Mouse (Mus musculus): ENCODE measurements at regions not wholly inside any gene's neighbourhood (a gene's known extent, or its start where the extent isn't known, plus 50 kb on each side); places are given as distances from the start of the nearest gene placed in this dataset.

- no peak overlapping the region for H3K9ac ChIP-seq (replicated peaks; ENCODE audit: low read length)
- WGBS, result 64% methylated on average over 9 of the region's 9 CpGs
- ATAC-seq (replicated peaks; ENCODE audit: insufficient number of reproducible peaks, low FRiP score, low TSS enrichment, low read depth) (no peak), DNase-seq (ENCODE audit: low spot score) (no peak)
- H3K4me2 ChIP-seq (ENCODE audit: low read depth, low read length), result no peak overlapping the region
- no peaks in the 10 kb centered on the region for H3K9me3 ChIP-seq (replicated peaks; ENCODE audit: control insufficient read depth, low read length)
- H3K36me3 ChIP-seq (replicated peaks; ENCODE audit: control insufficient read depth, insufficient read depth, low read depth, low read length), result no peaks in the 10 kb centered on the region
- no peak overlapping the region for H3K4me3 ChIP-seq (ENCODE audit: low read depth, low read length)
- H3K27me3 ChIP-seq (ENCODE audit: control insufficient read depth, insufficient read depth, low read length), result peaks cover 8% of the 10 kb centered on the region
- H3K4me1 ChIP-seq (ENCODE audit: control insufficient read depth, insufficient read depth, low read length), result no peaks in the 10 kb centered on the region
- no peak overlapping the region for H3K27ac ChIP-seq (replicated peaks; ENCODE audit: low read depth, low read length)
Measured at GRCm38 (mm10) chr8:12494559-12494958, 78.3 kb upstream of the Spaca7 start.

DNA sequence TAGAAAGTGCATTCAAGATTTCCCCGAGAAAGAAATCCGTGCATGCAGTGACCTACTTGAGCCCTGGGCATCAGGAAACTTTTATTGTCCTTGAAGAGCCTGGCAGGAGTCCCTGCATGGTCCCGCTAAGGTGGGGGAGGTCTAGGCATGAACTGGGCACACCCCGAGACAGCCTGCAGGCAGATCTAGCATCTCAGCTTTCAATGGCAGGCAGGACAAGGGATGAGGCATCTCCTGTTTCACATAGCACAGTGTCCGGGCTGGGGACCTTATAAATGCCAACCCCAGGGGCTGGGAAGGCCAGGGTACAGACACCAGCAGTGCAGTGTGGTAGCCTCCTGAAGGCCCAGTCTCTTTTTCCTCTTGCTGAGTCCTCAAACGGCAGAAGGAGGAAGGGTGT lies 75.4 kb upstream of the Spaca7 start:
- Histone ChIP-seq H3K36me3 (replicated peaks; ENCODE audit: control insufficient read depth, insufficient read depth, low read depth, low read length) (no peaks in the 10 kb centered on the region), H3K9me3 (replicated peaks; ENCODE audit: control insufficient read depth, low read length) (no peaks in the 10 kb centered on the region), H3K27ac (replicated peaks; ENCODE audit: low read depth, low read length) (no peak overlapping the region), H3K4me3 (ENCODE audit: low read depth, low read length) (no peak overlapping the region), H3K27me3 (ENCODE audit: control insufficient read depth, insufficient read depth, low read length) (peaks cover 31% of the 10 kb centered on the region), H3K9ac (replicated peaks; ENCODE audit: low read length) (no peak overlapping the region), H3K4me2 (ENCODE audit: low read depth, low read length) (no peak overlapping the region), H3K4me1 (ENCODE audit: control insufficient read depth, insufficient read depth, low read length) (no peaks in the 10 kb centered on the region)
- no peak for DNase-seq (ENCODE audit: low spot score)
- ATAC-seq (replicated peaks; ENCODE audit: insufficient number of reproducible peaks, low FRiP score, low TSS enrichment, low read depth), result no peak
- 7% methylated on average over 6 of the region's 6 CpGs for WGBS

GRCm38 (mm10) chr8:12499658-12500057 lies 73.2 kb upstream of the Spaca7 start:
- Histone ChIP-seq H3K4me2 (ENCODE audit: low read depth, low read length) (no peak overlapping the region), H3K4me1 (ENCODE audit: control insufficient read depth, insufficient read depth, low read length) (peaks cover 2% of the 10 kb centered on the region; the same call in 1 of the 2 replicates), H3K9me3 (replicated peaks; ENCODE audit: control insufficient read depth, low read length) (no peaks in the 10 kb centered on the region), H3K27ac (replicated peaks; ENCODE audit: low read depth, low read length) (no peak overlapping the region), H3K9ac (replicated peaks; ENCODE audit: low read length) (no peak overlapping the region), H3K27me3 (ENCODE audit: control insufficient read depth, insufficient read depth, low read length) (peaks cover 44% of the 10 kb centered on the region), H3K4me3 (ENCODE audit: low read depth, low read length) (no peak overlapping the region), H3K36me3 (replicated peaks; ENCODE audit: control insufficient read depth, insufficient read depth, low read depth, low read length) (no peaks in the 10 kb centered on the region)
- ATAC-seq (replicated peaks; ENCODE audit: insufficient number of reproducible peaks, low FRiP score, low TSS enrichment, low read depth) (no peak), DNase-seq (ENCODE audit: low spot score) (no peak)
- 7% methylated on average over 5 of the region's 5 CpGs for WGBS

- Histone ChIP-seq H3K4me2 (ENCODE audit: low read depth, low read length) (no peak overlapping the region), H3K36me3 (replicated peaks; ENCODE audit: control insufficient read depth, insufficient read depth, low read depth, low read length) (no peaks in the 10 kb centered on the region), H3K4me1 (ENCODE audit: control insufficient read depth, insufficient read depth, low read length) (peaks cover 2% of the 10 kb centered on the region; the same call in 1 of the 2 replicates), H3K9ac (replicated peaks; ENCODE audit: low read length) (no peak overlapping the region), H3K27ac (replicated peaks; ENCODE audit: low read depth, low read length) (no peak overlapping the region), H3K27me3 (ENCODE audit: control insufficient read depth, insufficient read depth, low read length) (peaks cover 48% of the 10 kb centered on the region), H3K9me3 (replicated peaks; ENCODE audit: control insufficient read depth, low read length) (no peaks in the 10 kb centered on the region), H3K4me3 (ENCODE audit: low read depth, low read length) (no peak overlapping the region)
- DNase-seq (ENCODE audit: low spot score) (no peak), ATAC-seq (replicated peaks; ENCODE audit: insufficient number of reproducible peaks, low FRiP score, low TSS enrichment, low read depth) (no peak)
- WGBS, result 22% methylated on average over 3 of the region's 3 CpGs
Measured at GRCm38 (mm10) chr8:12500291-12500690, 72.5 kb upstream of the Spaca7 start.

GRCm38 (mm10) chr8:12501824-12502223 lies 71.0 kb upstream of the Spaca7 start:
- peaks cover 49% of the 10 kb centered on the region for H3K27me3 ChIP-seq (ENCODE audit: control insufficient read depth, insufficient read depth, low read length)
- no peak overlapping the region for H3K4me3 ChIP-seq (ENCODE audit: low read depth, low read length)
- H3K4me1 ChIP-seq (ENCODE audit: control insufficient read depth, insufficient read depth, low read length), result peaks cover 2% of the 10 kb centered on the region; the same call in 1 of the 2 replicates
- H3K36me3 ChIP-seq (replicated peaks; ENCODE audit: control insufficient read depth, insufficient read depth, low read depth, low read length), result no peaks in the 10 kb centered on the region
- 2% methylated on average over 11 of the region's 11 CpGs for WGBS
- H3K9me3 ChIP-seq (replicated peaks; ENCODE audit: control insufficient read depth, low read length), result no peaks in the 10 kb centered on the region
- H3K4me2 ChIP-seq (ENCODE audit: low read depth, low read length), result no peak overlapping the region
- no peak for ATAC-seq (replicated peaks; ENCODE audit: insufficient number of reproducible peaks, low FRiP score, low TSS enrichment, low read depth)
- no peak overlapping the region for H3K27ac ChIP-seq (replicated peaks; ENCODE audit: low read depth, low read length)
- no peak overlapping the region for H3K9ac ChIP-seq (replicated peaks; ENCODE audit: low read length)
- DNase-seq (ENCODE audit: low spot score), result no peak

GRCm38 (mm10) chr8:12502321-12502775 lies 70.5 kb upstream of the Spaca7 start:
- DNase-seq (ENCODE audit: low spot score), result peak; percentile 45
- Histone ChIP-seq H3K27ac (replicated peaks; ENCODE audit: low read depth, low read length) (no peak overlapping the region), H3K9me3 (replicated peaks; ENCODE audit: control insufficient read depth, low read length) (no peaks in the 10 kb centered on the region), H3K9ac (replicated peaks; ENCODE audit: low read length) (no peak overlapping the region), H3K4me1 (ENCODE audit: control insufficient read depth, insufficient read depth, low read length) (peaks cover 2% of the 10 kb centered on the region; the same call in 1 of the 2 replicates), H3K36me3 (replicated peaks; ENCODE audit: control insufficient read depth, insufficient read depth, low read depth, low read length) (no peaks in the 10 kb centered on the region), H3K4me2 (ENCODE audit: low read depth, low read length) (peak overlapping the region; percentile 36), H3K27me3 (ENCODE audit: control insufficient read depth, insufficient read depth, low read length) (peaks cover 46% of the 10 kb centered on the region), H3K4me3 (ENCODE audit: low read depth, low read length) (no peak overlapping the region)
- peak; percentile 74; the same call in 1 of the 2 replicates for ATAC-seq (replicated peaks; ENCODE audit: insufficient number of reproducible peaks, low FRiP score, low TSS enrichment, low read depth)
- under 1% methylated on average over 22 of the region's 22 CpGs for WGBS

GRCm38 (mm10) chr8:12502856-12503255 lies 70.0 kb upstream of the Spaca7 start:
- no peak for ATAC-seq (replicated peaks; ENCODE audit: insufficient number of reproducible peaks, low FRiP score, low TSS enrichment, low read depth)
- WGBS, result 6% methylated on average over 6 of the region's 6 CpGs

GRCm38 (mm10) chr8:12503344-12503743 lies 69.5 kb upstream of the Spaca7 start:
- Histone ChIP-seq H3K27ac (replicated peaks; ENCODE audit: low read depth, low read length) (no peak overlapping the region), H3K4me3 (ENCODE audit: low read depth, low read length) (no peak overlapping the region), H3K9me3 (replicated peaks; ENCODE audit: control insufficient read depth, low read length) (no peaks in the 10 kb centered on the region), H3K4me2 (ENCODE audit: low read depth, low read length) (no peak overlapping the region), H3K27me3 (ENCODE audit: control insufficient read depth, insufficient read depth, low read length) (peaks cover 43% of the 10 kb centered on the region), H3K4me1 (ENCODE audit: control insufficient read depth, insufficient read depth, low read length) (peaks cover 2% of the 10 kb centered on the region; the same call in 1 of the 2 replicates), H3K36me3 (replicated peaks; ENCODE audit: control insufficient read depth, insufficient read depth, low read depth, low read length) (no peaks in the 10 kb centered on the region), H3K9ac (replicated peaks; ENCODE audit: low read length) (no peak overlapping the region)
- DNase-seq (ENCODE audit: low spot score), result peak; percentile 42
- no peak for ATAC-seq (replicated peaks; ENCODE audit: insufficient number of reproducible peaks, low FRiP score, low TSS enrichment, low read depth)
- 2% methylated on average over 14 of the region's 14 CpGs for WGBS

More at GRCm38 (mm10) chr8:12502856-12503255, 70.0 kb upstream of the Spaca7 start:
- Histone ChIP-seq H3K4me3 (ENCODE audit: low read depth, low read length) (no peak overlapping the region), H3K36me3 (replicated peaks; ENCODE audit: control insufficient read depth, insufficient read depth, low read depth, low read length) (no peaks in the 10 kb centered on the region), H3K9ac (replicated peaks; ENCODE audit: low read length) (no peak overlapping the region), H3K4me1 (ENCODE audit: control insufficient read depth, insufficient read depth, low read length) (peaks cover 2% of the 10 kb centered on the region; the same call in 1 of the 2 replicates), H3K4me2 (ENCODE audit: low read depth, low read length) (peak overlapping the region; percentile 36), H3K27me3 (ENCODE audit: control insufficient read depth, insufficient read depth, low read length) (peaks cover 43% of the 10 kb centered on the region), H3K9me3 (replicated peaks; ENCODE audit: control insufficient read depth, low read length) (no peaks in the 10 kb centered on the region), H3K27ac (replicated peaks; ENCODE audit: low read depth, low read length) (no peak overlapping the region)
- no peak for DNase-seq (ENCODE audit: low spot score)

Measured in embryonic facial prominence, embryonic 11.5 days (tissue).